Comparison of ENCODE assay signal across 7 mouse cellular contexts in the genomic region with DNA sequence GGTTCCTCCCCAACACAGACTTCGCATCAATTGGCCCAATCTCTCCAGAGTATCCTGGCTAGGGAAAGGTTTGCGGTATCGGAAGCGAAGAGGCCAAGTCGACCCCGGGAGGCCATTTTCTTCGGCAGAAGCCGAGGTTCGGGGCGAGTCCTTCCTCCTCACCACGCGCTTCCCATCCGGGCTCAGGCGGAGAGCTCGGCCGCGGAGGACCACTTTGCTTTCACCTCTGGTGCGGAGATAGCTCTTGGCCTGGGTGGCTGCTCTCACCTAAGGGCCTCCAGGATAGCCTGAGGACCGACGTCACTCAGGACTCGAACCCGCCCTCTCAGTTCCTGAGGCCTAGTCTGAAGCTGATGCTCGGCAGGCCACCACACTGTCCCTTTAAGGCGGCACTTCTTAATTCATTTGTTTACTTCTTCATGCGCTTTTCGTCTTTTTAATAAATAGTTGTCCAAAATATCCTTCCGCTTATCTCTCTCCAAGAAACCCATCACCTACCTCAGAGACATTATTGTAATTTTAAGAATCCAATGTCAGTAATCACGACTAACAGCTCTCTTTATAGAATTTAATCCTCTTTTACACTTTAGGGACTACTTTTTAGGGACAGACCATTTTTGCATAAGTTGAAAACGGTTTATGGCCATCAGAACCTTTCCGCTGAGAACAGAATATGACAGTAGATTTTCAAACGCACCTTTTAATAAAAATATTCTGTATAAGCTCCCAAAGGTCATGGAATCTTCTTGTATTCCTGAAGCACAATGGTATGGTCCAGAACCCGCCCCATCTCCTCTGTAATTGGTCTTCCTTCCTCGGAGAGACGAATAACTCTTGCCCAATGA. TPM values are rescaled to one million over a fixed set of nuclear protein-coding genes. Genes with fewer than 3 reads are reported as not detected.
A peak's percentile ranks its signal among the peaks of the same experiment; 100 is the strongest.
DNase-seq lines count a peak whose midpoint lies in the region; ATAC-seq and TF ChIP-seq lines count a peak whose summit lies in the region.

No protein-coding gene starts in this region.

- H3K27me3 ChIP-seq in intestine, embryonic 14.5 days (replicated peaks; ENCODE audit: control insufficient read depth, insufficient read depth, low read length), result no peaks in the 10 kb centered on the region
- H3K27me3 ChIP-seq in midbrain, embryonic 10.5 days (ENCODE audit: low read depth, poor library complexity, severe bottlenecking), result peaks cover 42% of the 10 kb centered on the region
- H3K27me3 ChIP-seq in small intestine, adult 2 months (ENCODE audit: control insufficient read depth, insufficient read depth, low read length), result no peaks in the 10 kb centered on the region

- peak overlapping the region; percentile 64 for H3K4me3 ChIP-seq in intestine, embryonic 14.5 days (ENCODE audit: low read depth, low read length)
- peak overlapping the region; percentile 62 for H3K4me3 ChIP-seq in midbrain, embryonic 10.5 days
- peak overlapping the region; percentile 60 for H3K4me3 ChIP-seq in small intestine, adult 2 months (ENCODE audit: low read depth, low read length)

- peak overlapping the region; percentile 83 for H3K4me2 ChIP-seq in intestine, embryonic 14.5 days (ENCODE audit: low read length)

- H3K36me3 ChIP-seq in intestine, embryonic 14.5 days (ENCODE audit: control insufficient read depth, insufficient read depth, low read length), result no peaks in the 10 kb centered on the region
- H3K36me3 ChIP-seq in midbrain, embryonic 10.5 days, result no peaks in the 10 kb centered on the region
- H3K36me3 ChIP-seq in small intestine, adult 2 months (ENCODE audit: control insufficient read depth, insufficient read depth, low read length), result 0 out of 2 replicates have a peak, but pooled peaks cover 2% of the 10 kb centered on the region

- no peak for TF ChIP-seq CTCF in small intestine, adult 2 months (IDR thresholded peaks at IDR 0.05; ENCODE audit: extremely low read depth, insufficient read length, insufficient replicate concordance, low read depth, low read length)

- H3K9ac ChIP-seq in intestine, embryonic 14.5 days (ENCODE audit: low read length), result peak overlapping the region; percentile 86

- TF ChIP-seq POLR2A in small intestine, adult 2 months (IDR thresholded peaks at IDR 0.05; ENCODE audit: low read depth, low read length), result peak; percentile 80; the same call in 1 of the 2 replicates

- no peaks in the 10 kb centered on the region for H3K9me3 ChIP-seq in intestine, embryonic 14.5 days (ENCODE audit: control insufficient read depth, low read length)
- H3K9me3 ChIP-seq in midbrain, embryonic 10.5 days (replicated peaks), result no peaks in the 10 kb centered on the region

- peak; percentile 73 for ATAC-seq in intestine, embryonic 14.5 days (replicated peaks; ENCODE audit: low FRiP score, low TSS enrichment, low read depth)

- peak; percentile 73 to 76 for DNase-seq in adrenal gland, adult 18-20 months (ENCODE audit: low spot score in 2 of 2)
- peak; percentile 90 for DNase-seq in embryo, embryonic 10.5 days (ENCODE audit: low spot score)
- DNase-seq in gastrocnemius, postnatal 14 days, result peak; percentile 78
- DNase-seq in intestine, embryonic 14.5 days (ENCODE audit: low spot score), result peak; percentile 94
- DNase-seq in left cerebral cortex, postnatal 36 days (ENCODE audit: low spot score in 2 of 2), result peak; percentile 81 to 83
- DNase-seq in midbrain, embryonic 10.5 days (ENCODE audit: low spot score), result peak; percentile 82

- WGBS in intestine, embryonic 14.5 days, result under 1% methylated on average over 34 of the region's 34 CpGs
- WGBS in midbrain, embryonic 10.5 days, result under 1% methylated on average over 34 of the region's 34 CpGs
- under 1% methylated on average over 34 of the region's 34 CpGs for WGBS in small intestine, adult 2 months

- peak overlapping the region; percentile 93 for H3K27ac ChIP-seq in intestine, embryonic 14.5 days (ENCODE audit: low read depth)
- H3K27ac ChIP-seq in midbrain, embryonic 10.5 days (replicated peaks), result peak overlapping the region; percentile 93
- H3K27ac ChIP-seq in small intestine, adult 2 months (ENCODE audit: insufficient read depth, low read depth, low read length), result peak overlapping the region; percentile 67

- intact Hi-C loops in gastrocnemius, postnatal 14 days (cut with DNase I; ENCODE audit: low total_unique reads), result no loop called here
- intact Hi-C loops in left cerebral cortex, postnatal 36 days (cut with DNase I), result loop anchor here (1.0 to 2.0 kb wide), 3 partner anchors 13 to 43 kb away; a partner anchor contains a TSS

- H3K4me1 ChIP-seq in intestine, embryonic 14.5 days (replicated peaks; ENCODE audit: control insufficient read depth, insufficient read depth, low read length), result peaks cover 24% of the 10 kb centered on the region
- peaks cover 56% of the 10 kb centered on the region for H3K4me1 ChIP-seq in midbrain, embryonic 10.5 days
- H3K4me1 ChIP-seq in small intestine, adult 2 months (ENCODE audit: control insufficient read depth, insufficient read depth, insufficient read length, low read length), result peaks cover 17% of the 10 kb centered on the region

RNA-seq across cellular contexts. Expression of a gene that starts 0.6 kb away (rescaled TPM):
- 10 to 100 TPM; 71.1 to 83.3 TPM for total RNA-seq in adrenal gland, adult 18-20 months (2021)
- total RNA-seq in gastrocnemius, postnatal 14 days (2021), result 10 to 100 TPM; 20.7 to 21.5 TPM
- polyA plus RNA-seq in intestine, embryonic 14.5 days (2014; fragmentation: Nextera tagmentation; extraction: Ambion mirVana), result 6.8 and 6.9 TPM in 2 replicates
- 10 to 100 TPM; 42.8 to 51.6 TPM for total RNA-seq in left cerebral cortex, postnatal 36 days (2021)
- 2.3 and 2.7 TPM in 2 replicates for polyA plus RNA-seq in midbrain, embryonic 10.5 days (2016; fragmentation: Nextera tagmentation; extraction: Ambion mirVana)
- 4.3 and 11.4 TPM in 2 replicates for polyA plus RNA-seq in small intestine, adult 2 months (2012; rRNA removed)

RNA-seq across cellular contexts. Expression of a gene that starts 13.9 kb away (rescaled TPM):
- 100 to 1,000 TPM; 116 to 169 TPM for total RNA-seq in adrenal gland, adult 18-20 months (2021)
- 10 to 100 TPM; 30.0 to 35.7 TPM for total RNA-seq in gastrocnemius, postnatal 14 days (2021)
- polyA plus RNA-seq in intestine, embryonic 14.5 days (2014; fragmentation: Nextera tagmentation; extraction: Ambion mirVana), result 13.0 and 14.5 TPM in 2 replicates
- 10 to 100 TPM; 72.3 to 80.3 TPM for total RNA-seq in left cerebral cortex, postnatal 36 days (2021)
- 10.7 and 12.5 TPM in 2 replicates for polyA plus RNA-seq in midbrain, embryonic 10.5 days (2016; fragmentation: Nextera tagmentation; extraction: Ambion mirVana)
- polyA plus RNA-seq in small intestine, adult 2 months (2012; rRNA removed), result 89.3 and 234 TPM in 2 replicates

RNA-seq across cellular contexts. Expression of a gene that starts 13.9 kb away (rescaled TPM):
- 10 to 100 TPM in 1 of 2 experiments, 1 to 10 TPM in 1; 6.6 to 12.0 TPM for total RNA-seq in adrenal gland, adult 18-20 months (2021)
- total RNA-seq in gastrocnemius, postnatal 14 days (2021), result 1 to 10 TPM; 4.5 TPM
- 1.9 and 2.1 TPM in 2 replicates for polyA plus RNA-seq in intestine, embryonic 14.5 days (2014; fragmentation: Nextera tagmentation; extraction: Ambion mirVana)
- 10 to 100 TPM; 16.1 to 19.3 TPM for total RNA-seq in left cerebral cortex, postnatal 36 days (2021)
- 1.4 TPM in 2 replicates for polyA plus RNA-seq in midbrain, embryonic 10.5 days (2016; fragmentation: Nextera tagmentation; extraction: Ambion mirVana)
- polyA plus RNA-seq in small intestine, adult 2 months (2012; rRNA removed), result 3.1 and 4.8 TPM in 2 replicates

RNA-seq across cellular contexts. Expression of a gene that starts 16.8 kb away (rescaled TPM):
- 1 to 10 TPM; 2.8 to 5.6 TPM for total RNA-seq in adrenal gland, adult 18-20 months (2021)
- 1 to 10 TPM; 2.7 to 3.8 TPM for total RNA-seq in gastrocnemius, postnatal 14 days (2021)
- polyA plus RNA-seq in intestine, embryonic 14.5 days (2014; fragmentation: Nextera tagmentation; extraction: Ambion mirVana), result 6.9 and 9.7 TPM in 2 replicates
- total RNA-seq in left cerebral cortex, postnatal 36 days (2021), result 10 to 100 TPM; 13.2 to 16.6 TPM
- 7.8 and 8.2 TPM in 2 replicates for polyA plus RNA-seq in midbrain, embryonic 10.5 days (2016; fragmentation: Nextera tagmentation; extraction: Ambion mirVana)
- polyA plus RNA-seq in small intestine, adult 2 months (2012; rRNA removed), result 0.86 and 2.2 TPM in 2 replicates

RNA-seq across cellular contexts. Expression of a gene that starts 55.5 kb away (rescaled TPM):
- total RNA-seq in adrenal gland, adult 18-20 months (2021), result 10 to 100 TPM; 19.8 to 20.9 TPM
- total RNA-seq in gastrocnemius, postnatal 14 days (2021), result 1 to 10 TPM; 6.7 to 7.3 TPM
- polyA plus RNA-seq in intestine, embryonic 14.5 days (2014; fragmentation: Nextera tagmentation; extraction: Ambion mirVana), result 3.1 and 3.6 TPM in 2 replicates
- total RNA-seq in left cerebral cortex, postnatal 36 days (2021), result 100 to 1,000 TPM; 129 to 172 TPM
- 1.1 and 1.2 TPM in 2 replicates for polyA plus RNA-seq in midbrain, embryonic 10.5 days (2016; fragmentation: Nextera tagmentation; extraction: Ambion mirVana)
- 7.1 and 8.4 TPM in 2 replicates for polyA plus RNA-seq in small intestine, adult 2 months (2012; rRNA removed)

Comparison
In these comparisons a context has a peak if more than half of its experiments do, and no peak if none do; other contexts are left out.
1. Peak in every context shown above with its lines: DNase-seq, ATAC-seq, H3K4me3 ChIP-seq and H3K27ac ChIP-seq.